Mouse (Mus musculus): ENCODE data around the gene Ppox. TPM values are rescaled to one million over a fixed set of nuclear protein-coding genes. Genes with fewer than 3 reads are reported as not detected.
"Not testable (repeated sequence)": the region's sequence is repeated elsewhere in the genome, so short reads cannot be mapped to it uniquely, and the experiment has no call there.

Gene Ppox
- polyA plus RNA-seq (2015; fragmentation: Nextera tagmentation; extraction: Ambion mirVana): 174 and 175 TPM in 2 replicates

GRCm38 (mm10) chr1:171280916-171281527, at the start of gene Ppox:
Gene Ppox (minus strand): TSS chr1:171281186.
- Histone ChIP-seq H3K27ac (peak within 1 kb of the TSS; percentile 100), H3K9ac (peak within 1 kb of the TSS; percentile 99), H3K27me3 (no peaks in the 10 kb centered on the region), H3K36me3 (peaks cover 76% of the 10 kb centered on the region), H3K4me1 (replicated peaks) (peaks cover 78% of the 10 kb centered on the region), H3K4me3 (replicated peaks) (peak within 1 kb of the TSS; percentile 90), H3K4me2 (peak within 1 kb of the TSS; percentile 90), H3K9me3 (replicated peaks) (no peaks in the 10 kb centered on the region)
- under 1% methylated on average over 26 of the region's 26 CpGs for WGBS (ENCODE audit: insufficient replicate concordance)
- DNase-seq (peak; percentile 95), ATAC-seq (ENCODE audit: low read depth) (peak; percentile 95)

DNA sequence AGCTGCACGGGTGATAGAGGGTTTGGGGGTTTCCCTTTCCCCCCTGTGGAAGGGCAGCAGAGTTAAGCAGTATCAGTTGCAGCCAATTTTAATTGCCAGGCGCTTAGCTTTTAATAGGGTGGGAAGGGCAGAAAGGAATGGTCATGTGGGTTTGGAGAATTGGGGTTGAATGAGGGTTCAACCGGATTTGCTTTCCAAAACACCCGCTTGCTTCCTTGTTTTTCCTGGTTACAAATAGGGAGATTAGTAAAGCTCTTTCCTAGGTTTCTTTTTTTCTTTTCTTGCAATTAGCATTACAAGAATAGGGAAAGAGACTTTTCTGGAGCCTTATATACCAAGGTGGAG, 49.2 kb upstream of the Ppox start:
- WGBS (ENCODE audit: insufficient replicate concordance): 2% methylated on average over 4 of the region's 4 CpGs
- Histone ChIP-seq H3K9ac (peak overlapping the region; percentile 95), H3K9me3 (replicated peaks) (no peaks in the 10 kb centered on the region), H3K4me3 (replicated peaks) (peak overlapping the region; percentile 92), H3K36me3 (peaks cover 25% of the 10 kb centered on the region; the same call in 1 of the 2 replicates), H3K27ac (peak overlapping the region; percentile 95), H3K4me2 (peak overlapping the region; percentile 87), H3K4me1 (replicated peaks) (peaks cover 56% of the 10 kb centered on the region), H3K27me3 (no peaks in the 10 kb centered on the region)
- ATAC-seq (ENCODE audit: low read depth) (no peak), DNase-seq (no peak)

DNA sequence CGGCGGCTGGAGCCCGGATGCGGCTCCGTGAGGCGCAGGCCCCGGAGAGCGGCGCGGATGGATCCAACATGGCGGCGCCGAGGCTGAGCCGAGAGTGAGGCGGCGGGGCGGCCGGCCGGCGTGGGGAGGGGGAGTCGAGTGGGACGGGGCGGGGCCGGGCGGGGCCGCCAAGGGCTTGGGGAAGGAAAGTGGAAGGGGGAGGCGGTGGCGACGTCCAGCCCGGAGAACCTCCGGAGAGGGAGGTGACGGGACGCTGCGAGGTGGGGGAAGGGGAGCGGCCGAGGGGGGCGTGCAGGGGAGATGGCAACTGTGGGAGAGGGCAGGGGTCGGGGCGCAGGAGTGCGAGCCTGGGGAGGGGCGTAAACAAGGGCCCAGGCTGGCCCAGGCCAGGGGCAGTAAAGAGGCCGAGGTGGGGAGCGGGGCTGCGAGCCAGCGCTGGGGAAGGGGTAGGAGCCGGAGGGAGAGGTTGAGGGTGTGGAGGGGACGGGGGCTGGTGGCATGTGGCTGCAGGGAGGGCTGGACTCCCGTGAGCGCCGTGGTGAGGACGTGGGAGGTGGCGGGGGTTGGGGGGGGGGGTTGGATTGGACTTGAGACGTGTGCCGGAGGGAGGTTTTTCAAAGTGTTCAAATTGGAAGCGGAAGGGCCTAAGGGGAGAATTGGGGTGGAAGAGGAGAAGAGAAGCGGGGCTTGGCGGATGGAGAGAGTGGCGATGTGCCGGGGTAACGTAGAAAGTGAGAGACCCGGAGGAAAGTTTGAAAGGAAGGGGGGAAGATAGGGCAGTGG, 48.6 kb upstream of the Ppox start:
- Histone ChIP-seq H3K4me3 (replicated peaks) (peak overlapping the region; percentile 92), H3K4me2 (peak overlapping the region; percentile 87), H3K9me3 (replicated peaks) (no peaks in the 10 kb centered on the region), H3K36me3 (peaks cover 23% of the 10 kb centered on the region; the same call in 1 of the 2 replicates), H3K9ac (peak overlapping the region; percentile 95), H3K27me3 (no peaks in the 10 kb centered on the region), H3K4me1 (replicated peaks) (peaks cover 52% of the 10 kb centered on the region), H3K27ac (peak overlapping the region; percentile 95)
- ATAC-seq (ENCODE audit: low read depth): peak; percentile 42; the same call in 1 of the 2 replicates
- under 1% methylated on average over 60 of the region's 61 CpGs for WGBS (ENCODE audit: insufficient replicate concordance)
- no peak for DNase-seq

GRCm38 (mm10) chr1:171328839-171329432, 48.0 kb upstream of the Ppox start, which contains the start of gene Dedd:
Gene Dedd (plus strand): TSS chr1:171329145.
- Histone ChIP-seq H3K4me1 (replicated peaks) (peaks cover 48% of the 10 kb centered on the region), H3K4me3 (replicated peaks) (peak within 1 kb of the TSS; percentile 92), H3K9me3 (replicated peaks) (no peaks in the 10 kb centered on the region), H3K27me3 (no peaks in the 10 kb centered on the region), H3K27ac (peak within 1 kb of the TSS; percentile 95), H3K9ac (peak within 1 kb of the TSS; percentile 95), H3K36me3 (peaks cover 16% of the 10 kb centered on the region; the same call in 1 of the 2 replicates), H3K4me2 (peak within 1 kb of the TSS; percentile 87)
- DNase-seq: peak; percentile 80
- under 1% methylated on average over 48 of the region's 48 CpGs for WGBS (ENCODE audit: insufficient replicate concordance)
- ATAC-seq (ENCODE audit: low read depth): peak; percentile 86

DNA sequence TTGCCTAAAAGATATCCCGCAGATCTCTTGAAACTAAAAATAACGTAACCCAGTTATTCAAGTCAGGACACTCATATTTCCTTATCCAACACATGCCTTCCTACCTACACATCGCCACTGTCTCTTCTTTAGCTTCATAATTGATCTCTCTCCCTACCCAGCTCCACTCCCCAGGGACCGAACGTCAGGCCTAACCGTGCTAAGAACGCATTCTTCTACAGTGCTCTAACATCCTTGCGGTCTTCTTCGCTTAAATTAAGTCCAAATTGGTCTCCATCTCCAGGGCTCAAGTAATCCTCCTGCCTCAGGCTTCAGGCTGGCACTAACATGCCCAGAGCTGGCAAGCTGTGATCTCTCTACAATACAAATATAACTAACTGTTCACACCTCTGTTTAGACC, 47.3 kb upstream of the Ppox start:
- Histone ChIP-seq H3K9ac (peak overlapping the region; percentile 95), H3K27me3 (no peaks in the 10 kb centered on the region), H3K4me1 (replicated peaks) (peaks cover 43% of the 10 kb centered on the region), H3K9me3 (replicated peaks) (no peaks in the 10 kb centered on the region), H3K36me3 (peaks cover 10% of the 10 kb centered on the region; the same call in 1 of the 2 replicates), H3K27ac (peak overlapping the region; percentile 95), H3K4me2 (peak overlapping the region; percentile 87), H3K4me3 (replicated peaks) (peak overlapping the region; percentile 92)
- 30% methylated on average over 9 of the region's 9 CpGs for WGBS (ENCODE audit: insufficient replicate concordance)
- ATAC-seq (ENCODE audit: low read depth) (no peak), DNase-seq (no peak)

- Histone ChIP-seq H3K4me2 (peak overlapping the region; percentile 87; the same call in 1 of the 2 replicates), H3K4me1 (replicated peaks) (peaks cover 37% of the 10 kb centered on the region)
- not testable (repeated sequence) for H3K27ac ChIP-seq; ATAC-seq (ENCODE audit: low read depth); H3K4me3 ChIP-seq (replicated peaks); H3K9ac ChIP-seq; H3K27me3 ChIP-seq; H3K9me3 ChIP-seq (replicated peaks); H3K36me3 ChIP-seq; DNase-seq
- 61% methylated on average over 4 of the region's 4 CpGs for WGBS (ENCODE audit: insufficient replicate concordance)
These were observed 45.6 kb upstream of the Ppox start for GRCm38 (mm10) chr1:171326588-171326987.

DNA sequence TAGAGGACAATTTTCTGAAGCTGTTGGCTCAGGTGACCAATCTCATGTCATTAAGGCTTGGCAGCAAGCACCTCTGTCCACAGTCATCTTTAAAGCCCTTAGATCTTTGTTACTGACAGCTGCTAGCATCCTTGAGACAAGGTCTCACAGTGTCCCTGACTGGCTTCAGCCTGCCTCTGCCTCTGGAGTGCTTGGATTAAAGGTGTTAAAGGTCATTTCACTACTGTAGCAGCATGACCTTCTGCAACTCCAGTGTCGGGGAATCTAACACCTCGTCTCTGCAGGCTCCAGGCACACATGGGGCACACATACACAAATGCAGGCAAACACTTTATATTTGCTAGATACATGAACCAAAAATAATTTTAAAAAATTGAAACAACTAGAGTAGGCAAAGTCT, 44.6 kb upstream of the Ppox start:
- 90% methylated on average over 2 of the region's 2 CpGs for WGBS (ENCODE audit: insufficient replicate concordance)

DNA sequence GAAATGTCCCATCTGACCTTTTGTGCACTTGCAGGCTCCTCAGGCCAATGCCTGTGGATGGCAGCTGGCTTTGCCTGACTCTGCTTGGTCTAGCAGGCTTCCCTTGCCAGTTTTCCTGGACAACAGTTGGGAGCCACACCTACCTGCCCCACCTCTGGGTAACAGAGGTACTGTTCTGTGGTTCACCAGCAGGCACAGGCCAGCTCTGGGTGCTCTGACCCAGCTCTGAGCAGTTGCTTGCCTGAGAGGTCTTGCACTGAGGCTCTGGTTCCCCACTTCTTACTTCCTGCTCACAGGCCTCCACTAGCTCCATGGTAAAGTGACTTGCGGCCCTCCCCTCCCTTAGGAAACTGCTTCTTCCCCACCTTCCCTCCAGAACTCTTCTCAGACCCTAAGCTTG, 41.0 kb upstream of the Ppox start:
- H3K27me3 ChIP-seq: no peaks in the 10 kb centered on the region
- H3K4me1 ChIP-seq (replicated peaks): peaks cover 8% of the 10 kb centered on the region
- no peak overlapping the region for H3K4me2 ChIP-seq
- 67% methylated on average over 1 of the region's 1 CpGs for WGBS (ENCODE audit: insufficient replicate concordance)
- no peak for DNase-seq
- H3K4me3 ChIP-seq (replicated peaks): no peak overlapping the region
- no peak overlapping the region; the same call in 1 of the 2 replicates for H3K27ac ChIP-seq
- no peaks in the 10 kb centered on the region for H3K9me3 ChIP-seq (replicated peaks)
- ATAC-seq (ENCODE audit: low read depth): peak; percentile 43; the same call in 1 of the 2 replicates
- no peaks in the 10 kb centered on the region for H3K36me3 ChIP-seq
- 0 out of 2 replicates have a peak overlapping the region, but pooled peaks have one; percentile 20 for H3K9ac ChIP-seq

More for the DNA sequence above, 44.6 kb upstream of the Ppox start:
- DNase-seq: no peak
- H3K4me3 ChIP-seq (replicated peaks): no peak overlapping the region
- H3K4me1 ChIP-seq (replicated peaks): peaks cover 29% of the 10 kb centered on the region
- no peaks in the 10 kb centered on the region for H3K27me3 ChIP-seq
- no peak for ATAC-seq (ENCODE audit: low read depth)
- H3K27ac ChIP-seq: no peak overlapping the region
- no peaks in the 10 kb centered on the region for H3K9me3 ChIP-seq (replicated peaks)
- no peaks in the 10 kb centered on the region for H3K36me3 ChIP-seq
- no peak overlapping the region for H3K4me2 ChIP-seq
- H3K9ac ChIP-seq: no peak overlapping the region

DNA sequence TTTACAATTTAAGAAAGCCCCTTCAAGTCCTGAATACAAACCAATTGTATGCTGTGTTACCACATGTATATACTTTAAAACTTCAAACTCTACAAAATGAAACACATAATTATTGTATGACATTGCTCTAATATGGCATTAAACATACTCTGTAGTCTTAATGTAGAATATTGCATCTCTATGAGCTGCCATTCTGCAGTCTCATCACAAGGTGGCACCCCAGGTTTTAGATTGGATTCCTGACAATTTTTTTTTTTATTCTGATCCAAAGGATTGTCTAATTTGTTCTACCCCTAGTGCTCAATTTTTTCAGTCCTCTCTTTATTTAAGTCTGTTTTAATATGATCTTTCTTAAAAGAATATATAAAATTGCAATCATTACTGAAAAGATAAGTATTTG, 40.4 kb upstream of the Ppox start:
- H3K27ac ChIP-seq: no peak overlapping the region
- ATAC-seq (ENCODE audit: low read depth): no peak
- no peak overlapping the region for H3K4me2 ChIP-seq
- H3K9ac ChIP-seq: no peak overlapping the region
- H3K9me3 ChIP-seq (replicated peaks): no peaks in the 10 kb centered on the region
- peaks cover 6% of the 10 kb centered on the region for H3K4me1 ChIP-seq (replicated peaks)
- H3K36me3 ChIP-seq: no peaks in the 10 kb centered on the region
- H3K4me3 ChIP-seq (replicated peaks): no peak overlapping the region
- DNase-seq: no peak
- no peaks in the 10 kb centered on the region for H3K27me3 ChIP-seq

GRCm38 (mm10) chr1:171320151-171320550, 39.2 kb upstream of the Ppox start:
- no peaks in the 10 kb centered on the region for H3K36me3 ChIP-seq
- no peaks in the 10 kb centered on the region for H3K27me3 ChIP-seq
- H3K4me3 ChIP-seq (replicated peaks): no peak overlapping the region
- ATAC-seq (ENCODE audit: low read depth) (no peak), DNase-seq (no peak)
- 46% methylated on average over 5 of the region's 5 CpGs for WGBS (ENCODE audit: insufficient replicate concordance)
- 0 out of 2 replicates have a peak, but pooled peaks cover 2% of the 10 kb centered on the region for H3K9me3 ChIP-seq (replicated peaks)
- H3K4me1 ChIP-seq (replicated peaks): peaks cover 6% of the 10 kb centered on the region
- H3K27ac ChIP-seq: no peak overlapping the region
- no peak overlapping the region for H3K4me2 ChIP-seq
- no peak overlapping the region for H3K9ac ChIP-seq

GRCm38 (mm10) chr1:171319748-171320147, 38.8 kb upstream of the Ppox start:
- WGBS (ENCODE audit: insufficient replicate concordance): 35% methylated on average over 7 of the region's 7 CpGs
- Histone ChIP-seq H3K27ac (no peak overlapping the region), H3K9me3 (replicated peaks) (0 out of 2 replicates have a peak, but pooled peaks cover 2% of the 10 kb centered on the region), H3K27me3 (no peaks in the 10 kb centered on the region), H3K36me3 (no peaks in the 10 kb centered on the region), H3K4me2 (no peak overlapping the region), H3K4me3 (replicated peaks) (no peak overlapping the region), H3K4me1 (replicated peaks) (peaks cover 6% of the 10 kb centered on the region), H3K9ac (no peak overlapping the region)
- no peak for ATAC-seq (ENCODE audit: low read depth)
- DNase-seq: no peak

All from liver, embryonic 13.5 days (tissue).